Mouse (Mus musculus): ENCODE data around the gene Slc17a4. TPM values are rescaled to one million over a fixed set of nuclear protein-coding genes. Genes with fewer than 3 reads are reported as not detected.
A peak's percentile ranks its signal among the peaks of the same experiment; 100 is the strongest.

Gene Slc17a4
- polyA plus RNA-seq, 1 experiment from 2014 or later = not detected

GRCm38 (mm10) chr13:23910121-23910520 is 4.7 kb downstream of the Slc17a4 start:
- Histone ChIP-seq H3K36me3 (ENCODE audit: control insufficient read depth, insufficient read depth, low read length) (no peaks in the 10 kb centered on the region), H3K9ac (ENCODE audit: low read depth, low read length) (no peak overlapping the region), H3K9me3 (replicated peaks; ENCODE audit: control insufficient read depth, low read length, poor library complexity, severe bottlenecking) (no peaks in the 10 kb centered on the region), H3K4me1 (ENCODE audit: control insufficient read depth, insufficient read depth, low read length) (no peaks in the 10 kb centered on the region), H3K27ac (ENCODE audit: low read length) (no peak overlapping the region), H3K4me3 (ENCODE audit: low read depth, low read length) (no peak overlapping the region), H3K27me3 (ENCODE audit: control insufficient read depth, insufficient read depth, low read depth, low read length) (no peaks in the 10 kb centered on the region), H3K4me2 (ENCODE audit: low read length) (no peak overlapping the region)
- no peak for ATAC-seq
- 93% methylated on average over 5 of the region's 5 CpGs for WGBS

- H3K4me2 ChIP-seq (ENCODE audit: low read length) = no peak overlapping the region
- 94% methylated on average over 5 of the region's 5 CpGs for WGBS
- no peaks in the 10 kb centered on the region for H3K36me3 ChIP-seq (ENCODE audit: control insufficient read depth, insufficient read depth, low read length)
- no peak for ATAC-seq
- H3K27me3 ChIP-seq (ENCODE audit: control insufficient read depth, insufficient read depth, low read depth, low read length) = no peaks in the 10 kb centered on the region
- H3K9ac ChIP-seq (ENCODE audit: low read depth, low read length) = no peak overlapping the region
- H3K4me3 ChIP-seq (ENCODE audit: low read depth, low read length) = no peak overlapping the region
- H3K9me3 ChIP-seq (replicated peaks; ENCODE audit: control insufficient read depth, low read length, poor library complexity, severe bottlenecking) = no peaks in the 10 kb centered on the region
- H3K27ac ChIP-seq (ENCODE audit: low read length) = no peak overlapping the region
- no peaks in the 10 kb centered on the region for H3K4me1 ChIP-seq (ENCODE audit: control insufficient read depth, insufficient read depth, low read length)
Measured at GRCm38 (mm10) chr13:23906906-23907305, 7.9 kb downstream of the Slc17a4 start.

GRCm38 (mm10) chr13:23898242-23898641 is 16.6 kb downstream of the Slc17a4 start:
- Histone ChIP-seq H3K9me3 (replicated peaks; ENCODE audit: control insufficient read depth, low read length, poor library complexity, severe bottlenecking) (no peaks in the 10 kb centered on the region), H3K4me1 (ENCODE audit: control insufficient read depth, insufficient read depth, low read length) (no peaks in the 10 kb centered on the region), H3K9ac (ENCODE audit: low read depth, low read length) (no peak overlapping the region), H3K27me3 (ENCODE audit: control insufficient read depth, insufficient read depth, low read depth, low read length) (no peaks in the 10 kb centered on the region), H3K4me3 (ENCODE audit: low read depth, low read length) (no peak overlapping the region), H3K4me2 (ENCODE audit: low read length) (no peak overlapping the region), H3K27ac (ENCODE audit: low read length) (no peak overlapping the region), H3K36me3 (ENCODE audit: control insufficient read depth, insufficient read depth, low read length) (no peaks in the 10 kb centered on the region)
- 39% methylated on average over 6 of the region's 6 CpGs for WGBS
- no peak for ATAC-seq

GRCm38 (mm10) chr13:23893269-23893593 is 21.6 kb downstream of the Slc17a4 start:
- no peak overlapping the region for H3K4me3 ChIP-seq (ENCODE audit: low read depth, low read length)
- H3K4me1 ChIP-seq (ENCODE audit: control insufficient read depth, insufficient read depth, low read length) = 0 out of 2 replicates have a peak, but pooled peaks cover 2% of the 10 kb centered on the region
- WGBS = 6% methylated on average over 4 of the region's 4 CpGs
- no peak overlapping the region for H3K9ac ChIP-seq (ENCODE audit: low read depth, low read length)
- H3K36me3 ChIP-seq (ENCODE audit: control insufficient read depth, insufficient read depth, low read length) = no peaks in the 10 kb centered on the region
- H3K9me3 ChIP-seq (replicated peaks; ENCODE audit: control insufficient read depth, low read length, poor library complexity, severe bottlenecking) = no peaks in the 10 kb centered on the region
- ATAC-seq = peak; percentile 58
- H3K4me2 ChIP-seq (ENCODE audit: low read length) = no peak overlapping the region
- H3K27me3 ChIP-seq (ENCODE audit: control insufficient read depth, insufficient read depth, low read depth, low read length) = no peaks in the 10 kb centered on the region
- no peak overlapping the region for H3K27ac ChIP-seq (ENCODE audit: low read length)

GRCm38 (mm10) chr13:23892592-23893268 is 22.1 kb downstream of the Slc17a4 start:
- 7% methylated on average over 9 of the region's 9 CpGs for WGBS
- no peak overlapping the region for H3K4me2 ChIP-seq (ENCODE audit: low read length)
- H3K4me1 ChIP-seq (ENCODE audit: control insufficient read depth, insufficient read depth, low read length) = 0 out of 2 replicates have a peak, but pooled peaks cover 2% of the 10 kb centered on the region
- H3K4me3 ChIP-seq (ENCODE audit: low read depth, low read length) = no peak overlapping the region
- no peak overlapping the region for H3K9ac ChIP-seq (ENCODE audit: low read depth, low read length)
- no peak overlapping the region for H3K27ac ChIP-seq (ENCODE audit: low read length)
- no peaks in the 10 kb centered on the region for H3K36me3 ChIP-seq (ENCODE audit: control insufficient read depth, insufficient read depth, low read length)
- no peaks in the 10 kb centered on the region for H3K9me3 ChIP-seq (replicated peaks; ENCODE audit: control insufficient read depth, low read length, poor library complexity, severe bottlenecking)
- no peak for ATAC-seq
- H3K27me3 ChIP-seq (ENCODE audit: control insufficient read depth, insufficient read depth, low read depth, low read length) = no peaks in the 10 kb centered on the region

- Histone ChIP-seq H3K27ac (ENCODE audit: low read length) (no peak overlapping the region), H3K27me3 (ENCODE audit: control insufficient read depth, insufficient read depth, low read depth, low read length) (no peaks in the 10 kb centered on the region), H3K4me1 (ENCODE audit: control insufficient read depth, insufficient read depth, low read length) (0 out of 2 replicates have a peak, but pooled peaks cover 2% of the 10 kb centered on the region), H3K4me3 (ENCODE audit: low read depth, low read length) (no peak overlapping the region), H3K9ac (ENCODE audit: low read depth, low read length) (no peak overlapping the region), H3K36me3 (ENCODE audit: control insufficient read depth, insufficient read depth, low read length) (no peaks in the 10 kb centered on the region), H3K9me3 (replicated peaks; ENCODE audit: control insufficient read depth, low read length, poor library complexity, severe bottlenecking) (no peaks in the 10 kb centered on the region), H3K4me2 (ENCODE audit: low read length) (no peak overlapping the region)
- ATAC-seq = no peak
- 82% methylated on average over 6 of the region's 6 CpGs for WGBS
Measured at GRCm38 (mm10) chr13:23889011-23889605, 25.7 kb downstream of the Slc17a4 start.

GRCm38 (mm10) chr13:23887026-23887725 is 27.6 kb downstream of the Slc17a4 start:
- 87% methylated on average over 3 of the region's 3 CpGs for WGBS
- H3K27me3 ChIP-seq (ENCODE audit: control insufficient read depth, insufficient read depth, low read depth, low read length) = no peaks in the 10 kb centered on the region

GRCm38 (mm10) chr13:23885540-23885939 is 29.3 kb downstream of the Slc17a4 start:
- no peak overlapping the region for H3K4me3 ChIP-seq (ENCODE audit: low read depth, low read length)
- H3K4me1 ChIP-seq (ENCODE audit: control insufficient read depth, insufficient read depth, low read length) = no peaks in the 10 kb centered on the region
- H3K9ac ChIP-seq (ENCODE audit: low read depth, low read length) = no peak overlapping the region
- WGBS = 29% methylated on average over 2 of the region's 2 CpGs
- H3K27ac ChIP-seq (ENCODE audit: low read length) = no peak overlapping the region
- no peaks in the 10 kb centered on the region for H3K9me3 ChIP-seq (replicated peaks; ENCODE audit: control insufficient read depth, low read length, poor library complexity, severe bottlenecking)
- no peak overlapping the region for H3K4me2 ChIP-seq (ENCODE audit: low read length)
- no peak for ATAC-seq
- H3K27me3 ChIP-seq (ENCODE audit: control insufficient read depth, insufficient read depth, low read depth, low read length) = no peaks in the 10 kb centered on the region
- no peaks in the 10 kb centered on the region for H3K36me3 ChIP-seq (ENCODE audit: control insufficient read depth, insufficient read depth, low read length)

More at GRCm38 (mm10) chr13:23887026-23887725, 27.6 kb downstream of the Slc17a4 start:
- H3K27ac ChIP-seq (ENCODE audit: low read length) = no peak overlapping the region
- no peaks in the 10 kb centered on the region for H3K36me3 ChIP-seq (ENCODE audit: control insufficient read depth, insufficient read depth, low read length)
- no peak overlapping the region for H3K9ac ChIP-seq (ENCODE audit: low read depth, low read length)
- ATAC-seq = no peak
- no peak overlapping the region for H3K4me3 ChIP-seq (ENCODE audit: low read depth, low read length)
- no peaks in the 10 kb centered on the region for H3K4me1 ChIP-seq (ENCODE audit: control insufficient read depth, insufficient read depth, low read length)
- H3K9me3 ChIP-seq (replicated peaks; ENCODE audit: control insufficient read depth, low read length, poor library complexity, severe bottlenecking) = no peaks in the 10 kb centered on the region
- no peak overlapping the region for H3K4me2 ChIP-seq (ENCODE audit: low read length)

GRCm38 (mm10) chr13:23879636-23880035 is 35.2 kb downstream of the Slc17a4 start:
- no peak overlapping the region for H3K27ac ChIP-seq (ENCODE audit: low read length)
- no peaks in the 10 kb centered on the region for H3K36me3 ChIP-seq (ENCODE audit: control insufficient read depth, insufficient read depth, low read length)
- no peaks in the 10 kb centered on the region for H3K27me3 ChIP-seq (ENCODE audit: control insufficient read depth, insufficient read depth, low read depth, low read length)
- no peaks in the 10 kb centered on the region for H3K4me1 ChIP-seq (ENCODE audit: control insufficient read depth, insufficient read depth, low read length)
- H3K4me3 ChIP-seq (ENCODE audit: low read depth, low read length) = no peak overlapping the region
- no peak for ATAC-seq
- no peak overlapping the region for H3K4me2 ChIP-seq (ENCODE audit: low read length)
- no peak overlapping the region for H3K9ac ChIP-seq (ENCODE audit: low read depth, low read length)
- H3K9me3 ChIP-seq (replicated peaks; ENCODE audit: control insufficient read depth, low read length, poor library complexity, severe bottlenecking) = no peaks in the 10 kb centered on the region
- 83% methylated on average over 5 of the region's 5 CpGs for WGBS

Measured in midbrain, embryonic 16.5 days (tissue).